Mouse (Mus musculus) hindbrain, embryonic 16.5 days (tissue): ENCODE data around the gene Slc4a7. TPM values are rescaled to one million over a fixed set of nuclear protein-coding genes. Genes with fewer than 3 reads are reported as not detected.

ENCODE experiments used
- ATAC-seq: fragments of 200-750 bp; cut with Nextera tagmentation; 2 replicates; pipeline ENCODE4 v1.8.0; 2017; ENCODE audit warnings: moderate TSS enrichment, moderate library complexity
- H3K27ac ChIP-seq: fragments of 300-500 bp; sonication (generic); 2 replicates; pipeline ENCODE4 v1.5.1; 2014; ENCODE audit warnings: low read depth, mild to moderate bottlenecking, control low read depth, low read length, moderate library complexity
- H3K27me3 ChIP-seq: fragments of 300-500 bp; sonication (generic); replicated peaks from 2 replicates; pipeline ENCODE4 v1.6.1; 2014; ENCODE audit warnings: low read length; ENCODE audit not compliant: control insufficient read depth, insufficient read depth
- H3K36me3 ChIP-seq: fragments of 300-500 bp; sonication (generic); 2 replicates; pipeline ENCODE4 v1.6.1; 2014; ENCODE audit warnings: mild to moderate bottlenecking, low read length, moderate library complexity, mixed read lengths; ENCODE audit not compliant: control insufficient read depth, insufficient read depth
- H3K4me1 ChIP-seq: fragments of 300-500 bp; sonication (generic); 2 replicates; pipeline ENCODE4 v1.6.1; 2014; ENCODE audit warnings: low read depth, low read length; ENCODE audit not compliant: control insufficient read depth, insufficient read depth
- H3K4me2 ChIP-seq: fragments of 300-500 bp; sonication (generic); 2 replicates; pipeline ENCODE4 v1.6.1; 2014; ENCODE audit warnings: mild to moderate bottlenecking, low read length, control low read depth, moderate library complexity
- H3K4me3 ChIP-seq: fragments of 300-500 bp; sonication (generic); 2 replicates; pipeline ENCODE4 v1.5.1; 2014; ENCODE audit warnings: mild to moderate bottlenecking, low read length, control low read depth, moderate library complexity
- H3K9ac ChIP-seq: fragments of 300-500 bp; sonication (generic); 2 replicates; pipeline ENCODE4 v1.6.1; 2014; ENCODE audit warnings: low read depth, mild to moderate bottlenecking, control low read depth, low read length, moderate library complexity
- H3K9me3 ChIP-seq: fragments of 300-500 bp; sonication (generic); 2 replicates; pipeline ENCODE4 v1.6.1; 2014; ENCODE audit warnings: mild to moderate bottlenecking, low read length, moderate library complexity; ENCODE audit not compliant: control insufficient read depth
- WGBS: fragments of 180-500 bp; shearing (Covaris S2); extraction: QIAGEN DNeasy Blood & Tissue Kit; methylation state at CpG from one replicate; pipeline ENCODE4 v1.1.7; 2014; 5-methylcytosine and 5-hydroxymethylcytosine counted together
- polyA plus RNA-seq: library from polyadenylated mRNA; unstranded; fragments of >200 nt; fragmentation: Nextera tagmentation; extraction: Ambion mirVana; gene quantifications from 2 replicates; pipeline ENCODE4 v1.2.1, GENCODE M21; 2015

Gene Slc4a7
- polyA plus RNA-seq, 1 experiment from 2014 or later: 22.6 TPM

GRCm38 (mm10) chr14:14704651-14705050 lies 2.6 kb downstream of the Slc4a7 start:
- 74% methylated on average over 2 of the region's 2 CpGs for WGBS
- H3K36me3 ChIP-seq: 0 out of 2 replicates have a peak, but pooled peaks cover 2% of the 10 kb centered on the region
- no peaks in the 10 kb centered on the region for H3K9me3 ChIP-seq
- H3K4me3 ChIP-seq: peak overlapping the region; percentile 66
- peaks cover 17% of the 10 kb centered on the region for H3K4me1 ChIP-seq
- ATAC-seq: no peak
- H3K27ac ChIP-seq: no peak overlapping the region
- H3K27me3 ChIP-seq: no peaks in the 10 kb centered on the region
- no peak overlapping the region for H3K9ac ChIP-seq
- H3K4me2 ChIP-seq: peak overlapping the region; percentile 68

- ATAC-seq: no peak
- H3K4me2 ChIP-seq: no peak overlapping the region; the same call in 1 of the 2 replicates
- no peaks in the 10 kb centered on the region for H3K9me3 ChIP-seq
- whole genome bisulfite sequencing: 77% methylated on average over 3 of the region's 3 CpGs
- H3K9ac ChIP-seq: no peak overlapping the region
- 0 out of 2 replicates have a peak, but pooled peaks cover 2% of the 10 kb centered on the region for H3K36me3 ChIP-seq
- H3K27ac ChIP-seq: no peak overlapping the region
- no peaks in the 10 kb centered on the region for H3K27me3 ChIP-seq
- H3K4me3 ChIP-seq: no peak overlapping the region
- peaks cover 17% of the 10 kb centered on the region for H3K4me1 ChIP-seq
These were observed 3.0 kb downstream of the Slc4a7 start for GRCm38 (mm10) chr14:14705126-14705525.

GRCm38 (mm10) chr14:14706381-14706780 lies 4.3 kb downstream of the Slc4a7 start:
- no peak for ATAC-seq
- Histone ChIP-seq H3K27me3 (no peaks in the 10 kb centered on the region), H3K9ac (no peak overlapping the region), H3K4me2 (no peak overlapping the region), H3K36me3 (peaks cover 8% of the 10 kb centered on the region), H3K9me3 (no peaks in the 10 kb centered on the region), H3K27ac (no peak overlapping the region), H3K4me3 (no peak overlapping the region), H3K4me1 (peaks cover 17% of the 10 kb centered on the region)
- 86% methylated on average over 1 of the region's 1 CpGs for WGBS

- no peaks in the 10 kb centered on the region for H3K9me3 ChIP-seq
- H3K9ac ChIP-seq: no peak overlapping the region
- H3K36me3 ChIP-seq: peaks cover 8% of the 10 kb centered on the region
- 20% methylated on average over 1 of the region's 1 CpGs for WGBS
- no peak overlapping the region for H3K4me2 ChIP-seq
- H3K27me3 ChIP-seq: no peaks in the 10 kb centered on the region
- no peak overlapping the region for H3K27ac ChIP-seq
- H3K4me3 ChIP-seq: no peak overlapping the region
- no peak for ATAC-seq
- peaks cover 17% of the 10 kb centered on the region for H3K4me1 ChIP-seq
These were observed 5.0 kb downstream of the Slc4a7 start for GRCm38 (mm10) chr14:14707061-14707460.

- H3K27me3 ChIP-seq: no peaks in the 10 kb centered on the region
- WGBS: 85% methylated on average over 1 of the region's 1 CpGs
- peaks cover 8% of the 10 kb centered on the region for H3K36me3 ChIP-seq
- H3K9ac ChIP-seq: no peak overlapping the region
- H3K4me1 ChIP-seq: peaks cover 16% of the 10 kb centered on the region
- H3K4me2 ChIP-seq: no peak overlapping the region
- no peak overlapping the region for H3K4me3 ChIP-seq
- ATAC-seq: no peak
- no peaks in the 10 kb centered on the region for H3K9me3 ChIP-seq
- H3K27ac ChIP-seq: no peak overlapping the region
These were observed 6.9 kb downstream of the Slc4a7 start for GRCm38 (mm10) chr14:14709021-14709420.

- Histone ChIP-seq H3K9me3 (no peaks in the 10 kb centered on the region), H3K9ac (no peak overlapping the region), H3K27me3 (no peaks in the 10 kb centered on the region), H3K27ac (no peak overlapping the region), H3K4me1 (no peaks in the 10 kb centered on the region), H3K36me3 (peaks cover 6% of the 10 kb centered on the region), H3K4me2 (no peak overlapping the region), H3K4me3 (no peak overlapping the region)
- no peak; the same call in 1 of the 2 replicates for ATAC-seq
These were observed 12.1 kb downstream of the Slc4a7 start for GRCm38 (mm10) chr14:14714130-14714529.

- H3K9ac ChIP-seq: no peak overlapping the region
- no peak overlapping the region for H3K4me3 ChIP-seq
- no peaks in the 10 kb centered on the region for H3K27me3 ChIP-seq
- H3K4me2 ChIP-seq: no peak overlapping the region
- 96% methylated on average over 2 of the region's 2 CpGs for WGBS
- peaks cover 1% of the 10 kb centered on the region for H3K36me3 ChIP-seq
- H3K4me1 ChIP-seq: no peaks in the 10 kb centered on the region
- no peak overlapping the region for H3K27ac ChIP-seq
- no peak for ATAC-seq
- no peaks in the 10 kb centered on the region for H3K9me3 ChIP-seq
These were observed 13.7 kb downstream of the Slc4a7 start for GRCm38 (mm10) chr14:14715794-14716193.

- Histone ChIP-seq H3K36me3 (no peaks in the 10 kb centered on the region), H3K4me3 (no peak overlapping the region), H3K27me3 (no peaks in the 10 kb centered on the region), H3K27ac (no peak overlapping the region), H3K9ac (no peak overlapping the region), H3K4me2 (no peak overlapping the region), H3K9me3 (no peaks in the 10 kb centered on the region), H3K4me1 (no peaks in the 10 kb centered on the region)
- no peak for ATAC-seq
- 88% methylated on average over 6 of the region's 6 CpGs for WGBS
These were observed 14.8 kb downstream of the Slc4a7 start for GRCm38 (mm10) chr14:14716843-14717242.

- Histone ChIP-seq H3K4me1 (no peaks in the 10 kb centered on the region), H3K4me3 (no peak overlapping the region), H3K27me3 (no peaks in the 10 kb centered on the region), H3K27ac (no peak overlapping the region), H3K9ac (no peak overlapping the region), H3K9me3 (no peaks in the 10 kb centered on the region), H3K4me2 (no peak overlapping the region), H3K36me3 (no peaks in the 10 kb centered on the region)
- ATAC-seq: no peak
- WGBS: 94% methylated on average over 4 of the region's 4 CpGs
These were observed 16.5 kb downstream of the Slc4a7 start for GRCm38 (mm10) chr14:14718556-14718955.

GRCm38 (mm10) chr14:14781169-14781568 lies 79.1 kb downstream of the Slc4a7 start:
- Histone ChIP-seq H3K4me1 (no peaks in the 10 kb centered on the region), H3K4me3 (no peak overlapping the region), H3K4me2 (no peak overlapping the region), H3K9me3 (no peaks in the 10 kb centered on the region), H3K27me3 (no peaks in the 10 kb centered on the region), H3K36me3 (peaks cover 13% of the 10 kb centered on the region), H3K9ac (no peak overlapping the region), H3K27ac (no peak overlapping the region)
- no peak for ATAC-seq
- WGBS: 80% methylated on average over 2 of the region's 2 CpGs
